Mouse (Mus musculus) myocyte (in vitro differentiated cells): ENCODE data around the gene Hoxd10.

Source experiments
- CEBPB ChIP-seq: IDR thresholded peaks from 2 replicates; pipeline ENCODE4 v1.6.1; 2011; ENCODE audit warnings: mild to moderate bottlenecking, moderate library complexity; ENCODE audit not compliant: poor library complexity, insufficient read depth, severe bottlenecking
- E2F4 ChIP-seq: IDR thresholded peaks from one replicate; pipeline ENCODE4 v1.6.1; 2011; ENCODE audit warnings: mild to moderate bottlenecking, control low read depth, moderate library complexity; ENCODE audit not compliant: insufficient read depth
- MAX ChIP-seq: IDR thresholded peaks from one replicate; pipeline ENCODE4 v1.6.1; 2011; ENCODE audit warnings: low read depth, mild to moderate bottlenecking, control low read depth
- MYOD1 ChIP-seq, 3 experiments: IDR thresholded peaks; one replicate each; pipeline ENCODE4 v1.6.1; 2011; ENCODE audit warnings: control low read depth in 2 of 3, low read depth in 2 of 3, mild to moderate bottlenecking in 2 of 3, moderate library complexity in 1 of 3; ENCODE audit not compliant: insufficient read length in 2 of 3, control insufficient read depth in 1 of 3
- MYOG ChIP-seq, 3 experiments: IDR thresholded peaks; one replicate each; pipeline ENCODE4 v1.6.1; 2011; ENCODE audit warnings: control low read depth in 2 of 3, low read depth in 2 of 3, mild to moderate bottlenecking in 2 of 3; ENCODE audit not compliant: insufficient read length in 2 of 3, control insufficient read depth in 1 of 3, insufficient read depth in 1 of 3
- POLR2A ChIP-seq: IDR thresholded peaks from one replicate; pipeline ENCODE4 v1.6.1; 2011; ENCODE audit warnings: low read depth, mild to moderate bottlenecking, control low read depth, moderate library complexity; ENCODE audit not compliant: insufficient read length
- POLR2AphosphoS2 ChIP-seq: IDR thresholded peaks from one replicate; pipeline ENCODE4 v1.6.1; 2011; ENCODE audit warnings: low read depth, control low read depth; ENCODE audit not compliant: insufficient read length
- SRF ChIP-seq: IDR thresholded peaks from one replicate; pipeline ENCODE4 v1.6.1; 2011; ENCODE audit warnings: low read depth; ENCODE audit not compliant: control insufficient read depth, insufficient read length
- TCF12 ChIP-seq: IDR thresholded peaks from one replicate; pipeline ENCODE4 v1.6.1; 2011; ENCODE audit warnings: mild to moderate bottlenecking, control low read depth; ENCODE audit not compliant: poor library complexity, insufficient read depth, severe bottlenecking
- USF1 ChIP-seq: IDR thresholded peaks from one replicate; pipeline ENCODE4 v1.6.1; 2011; ENCODE audit warnings: low read depth, mild to moderate bottlenecking, control low read depth, moderate library complexity

DNA sequence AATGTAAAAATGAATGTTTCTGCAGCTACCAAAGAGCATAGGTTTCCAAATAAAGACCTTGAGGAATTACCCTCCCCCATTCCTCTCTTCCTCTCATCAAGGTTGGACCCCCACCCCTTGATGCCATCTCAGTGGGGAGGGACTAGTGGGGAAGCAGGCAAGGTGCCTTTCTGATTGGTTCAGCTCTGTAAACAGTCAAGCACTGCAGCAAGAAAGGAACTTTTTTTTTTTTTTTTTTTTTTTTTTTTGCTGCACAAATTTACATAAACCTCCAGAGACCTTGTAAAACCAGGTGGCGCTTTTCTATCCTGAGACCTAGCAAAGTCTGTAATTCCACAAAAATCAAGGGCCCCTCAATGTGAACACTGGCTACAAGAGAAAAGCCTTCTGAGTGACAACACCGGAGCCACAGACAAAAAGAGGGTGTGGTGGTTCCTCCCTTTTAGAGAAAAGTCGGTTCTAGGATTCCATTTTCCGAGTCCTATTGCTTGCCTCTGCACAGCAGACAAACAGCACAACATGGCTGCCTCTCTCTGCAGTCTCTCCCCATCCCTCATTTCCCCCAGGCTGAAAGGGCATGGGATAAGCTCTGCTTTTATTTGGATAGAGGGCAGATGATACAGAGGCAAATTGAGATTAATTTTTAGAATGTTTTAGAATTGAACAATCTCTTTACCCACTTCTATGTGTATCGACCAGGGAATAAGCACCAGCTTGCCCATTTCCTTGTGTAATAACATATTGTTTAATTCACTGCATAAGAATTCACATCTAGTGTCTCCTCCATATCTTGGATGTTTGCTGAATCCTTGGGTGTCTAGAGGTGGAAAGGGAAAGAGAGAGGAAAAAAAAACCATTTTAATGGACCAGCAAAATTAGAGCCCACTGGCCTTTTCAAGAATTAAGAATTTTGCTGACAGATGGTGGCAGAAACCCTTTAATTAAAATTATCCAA is 18.0 kb downstream of the Hoxd10 start:
- no peak for TF ChIP-seq MYOD1 (IDR thresholded peaks at IDR 0.05; ENCODE audit: control insufficient read depth in 1 of 3, insufficient read length in 2 of 3, low read depth in 2 of 3)
- TF ChIP-seq POLR2A, result no peak
- TF ChIP-seq CEBPB, result no peak
- no peak for TF ChIP-seq E2F4
- no peak for TF ChIP-seq MAX
- no peak for TF ChIP-seq MYOG (IDR thresholded peaks at IDR 0.05; ENCODE audit: control insufficient read depth in 1 of 3, insufficient read depth in 1 of 3, insufficient read length in 2 of 3, low read depth in 2 of 3)
- TF ChIP-seq POLR2AphosphoS2, result no peak
- no peak for TF ChIP-seq TCF12
- TF ChIP-seq USF1, result no peak
- no peak for TF ChIP-seq SRF
